Mouse (Mus musculus) brown adipose tissue, adult 24 weeks (tissue): ENCODE measurements around the gene Rars2. TPM values are rescaled to one million over a fixed set of nuclear protein-coding genes. Genes with fewer than 3 reads are reported as not detected.

Experiments used
- H3K27ac ChIP-seq: fragments of 200-500 bp; replicated peaks from 2 replicates; pipeline ENCODE4 v1.5.1; 2012; ENCODE audit warnings: low read depth, mild to moderate bottlenecking, low read length
- H3K4me1 ChIP-seq: fragments of 200-500 bp; 2 replicates; pipeline ENCODE4 v1.6.1; 2012; ENCODE audit warnings: low read length, mixed read lengths; ENCODE audit not compliant: control insufficient read depth, insufficient read depth, insufficient read length
- H3K4me3 ChIP-seq: fragments of 200-500 bp; 2 replicates; pipeline ENCODE4 v1.5.1; 2012; ENCODE audit warnings: low read depth, mild to moderate bottlenecking, low read length, moderate library complexity; ENCODE audit not compliant: insufficient read depth
- polyA plus RNA-seq: library from polyadenylated mRNA; stranded (reverse); fragments of >200 nt; gene quantifications from 2 replicates; pipeline ENCODE4 v1.2.4, GENCODE M21; 2012; ENCODE audit not compliant: missing spikeins, insufficient read depth, insufficient read length

Rars2 gene
- polyA plus RNA-seq, 1 experiment, result 29.2 TPM

DNA sequence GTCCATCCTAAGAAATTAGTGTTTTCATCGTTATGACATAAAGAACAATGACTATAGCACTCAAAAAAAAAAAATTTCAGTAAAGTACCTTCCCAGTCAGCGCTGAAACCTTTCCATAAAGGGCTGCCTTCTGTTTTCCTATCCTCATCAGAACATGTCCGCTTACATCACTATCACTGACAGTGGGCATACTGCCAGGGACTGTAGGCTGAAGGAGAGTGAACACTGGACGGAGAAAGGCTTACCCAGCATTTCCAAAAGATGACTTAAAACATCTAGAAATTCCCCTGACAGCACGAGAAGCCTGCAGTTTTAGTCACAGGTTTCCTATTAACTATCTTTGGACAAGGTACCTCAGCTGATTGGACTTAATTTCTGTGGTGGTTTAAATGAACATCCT, 59.0 kb downstream of the Rars2 start:
- no peak overlapping the region for H3K4me3 ChIP-seq
- no peak overlapping the region for H3K27ac ChIP-seq
- no peaks in the 10 kb centered on the region; the same call in 1 of the 2 replicates for H3K4me1 ChIP-seq

DNA sequence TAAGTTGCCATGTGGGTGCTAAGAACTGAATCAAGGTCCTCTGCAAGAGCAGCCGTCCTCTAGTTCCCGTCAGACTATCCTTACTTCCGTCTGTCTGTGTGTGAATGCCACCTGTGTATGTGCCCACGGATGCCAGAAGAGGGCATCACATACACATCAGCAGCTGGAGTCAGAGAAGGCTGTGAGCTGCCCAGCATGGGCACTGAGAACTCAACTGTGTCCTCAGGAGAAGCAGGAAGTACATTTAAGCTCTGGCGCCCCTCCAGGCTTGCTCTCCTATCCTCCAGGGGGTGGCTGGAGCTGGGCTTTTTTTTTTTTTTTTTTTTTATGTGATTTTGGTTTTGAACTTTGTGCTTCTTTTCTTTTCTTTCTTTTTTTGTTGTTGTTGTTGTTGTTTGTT, 65.8 kb downstream of the Rars2 start:
- no peak overlapping the region for H3K4me3 ChIP-seq
- H3K27ac ChIP-seq, result no peak overlapping the region
- no peaks in the 10 kb centered on the region for H3K4me1 ChIP-seq

DNA sequence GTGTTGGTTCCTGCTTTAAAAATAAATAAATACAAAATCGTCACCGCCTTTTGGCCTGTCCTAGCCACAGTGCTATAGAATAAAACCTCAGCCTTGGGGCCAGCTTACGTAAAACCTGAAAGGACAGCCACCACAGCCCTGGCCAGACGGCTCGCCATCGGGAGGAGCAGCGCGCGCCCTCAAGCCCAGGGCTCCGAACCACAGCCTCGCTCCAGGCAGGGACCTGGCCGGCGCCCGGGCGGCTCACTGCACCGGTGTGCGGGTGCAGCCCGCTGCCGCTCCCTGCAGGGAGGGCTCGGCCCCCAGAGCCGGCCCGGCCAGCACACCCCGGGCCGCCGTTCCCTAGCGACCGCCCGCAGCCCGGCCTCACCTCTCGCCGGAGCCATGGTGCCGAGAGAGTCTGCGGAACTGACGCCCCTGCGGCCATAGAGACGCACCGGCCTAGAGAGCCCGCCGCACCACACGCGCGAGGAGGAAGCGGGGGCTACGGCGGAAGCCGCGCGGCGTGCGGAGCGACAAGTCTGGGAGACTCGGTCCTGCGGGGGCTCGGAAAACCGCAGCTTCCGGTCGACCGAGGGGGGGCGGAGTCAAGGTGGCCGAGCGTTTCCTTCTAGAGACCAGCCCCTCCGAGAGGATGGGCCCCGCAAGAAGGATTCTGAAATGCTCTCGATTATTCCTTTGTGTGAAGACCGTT, 72.3 kb downstream of the Rars2 start, which contains the start of gene Slc35a1:
Slc35a1 (minus strand) TSS at position 565 of the 694 bp plus-strand sequence.
- peak within 1 kb of the TSS; percentile 97 for H3K4me3 ChIP-seq
- H3K4me1 ChIP-seq, result no peaks in the 10 kb centered on the region; the same call in 1 of the 2 replicates
- peak within 1 kb of the TSS; percentile 43 for H3K27ac ChIP-seq

DNA sequence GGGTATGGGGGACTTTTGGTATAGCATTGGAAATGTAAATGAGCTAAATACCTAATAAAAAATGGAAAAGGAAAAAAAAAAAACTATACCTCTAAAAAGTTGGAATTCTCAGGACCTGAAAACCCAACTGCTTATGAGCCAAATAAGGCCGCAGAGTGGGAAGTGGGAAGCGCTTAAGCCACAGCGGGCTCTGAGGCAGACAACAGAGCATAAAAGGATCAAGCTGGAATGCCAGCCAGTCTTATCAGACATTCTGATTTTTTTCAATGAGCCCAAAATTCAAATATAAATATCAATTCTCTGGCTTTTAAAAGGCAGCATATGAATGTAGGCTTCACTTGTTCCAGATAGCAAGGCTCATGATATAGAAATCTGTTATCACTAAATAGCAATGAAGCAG, 73.3 kb downstream of the Rars2 start:
- H3K27ac ChIP-seq, result no peak overlapping the region
- H3K4me3 ChIP-seq, result no peak overlapping the region
- H3K4me1 ChIP-seq, result no peaks in the 10 kb centered on the region; the same call in 1 of the 2 replicates

DNA sequence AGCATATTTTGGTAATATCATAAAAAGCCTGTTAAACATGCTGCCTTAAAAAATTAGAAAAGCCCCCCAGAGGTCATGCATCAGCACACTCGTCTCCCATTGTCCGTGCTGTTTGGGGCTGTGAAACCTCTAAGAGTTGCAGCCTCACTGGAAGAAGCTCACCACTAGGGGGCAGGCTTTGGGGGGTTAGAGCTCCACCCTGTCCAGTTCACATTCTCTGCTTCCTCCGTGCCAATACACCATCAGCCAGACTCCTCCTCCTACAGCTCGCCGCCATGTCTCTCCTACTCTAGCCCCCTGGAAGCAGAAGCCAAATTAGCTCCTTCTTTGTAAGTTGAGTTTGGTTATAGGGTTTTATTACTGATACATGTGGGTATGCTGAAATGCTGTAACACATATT, 86.8 kb downstream of the Rars2 start:
- H3K4me3 ChIP-seq, result no peak overlapping the region
- H3K4me1 ChIP-seq, result no peaks in the 10 kb centered on the region
- H3K27ac ChIP-seq, result no peak overlapping the region

DNA sequence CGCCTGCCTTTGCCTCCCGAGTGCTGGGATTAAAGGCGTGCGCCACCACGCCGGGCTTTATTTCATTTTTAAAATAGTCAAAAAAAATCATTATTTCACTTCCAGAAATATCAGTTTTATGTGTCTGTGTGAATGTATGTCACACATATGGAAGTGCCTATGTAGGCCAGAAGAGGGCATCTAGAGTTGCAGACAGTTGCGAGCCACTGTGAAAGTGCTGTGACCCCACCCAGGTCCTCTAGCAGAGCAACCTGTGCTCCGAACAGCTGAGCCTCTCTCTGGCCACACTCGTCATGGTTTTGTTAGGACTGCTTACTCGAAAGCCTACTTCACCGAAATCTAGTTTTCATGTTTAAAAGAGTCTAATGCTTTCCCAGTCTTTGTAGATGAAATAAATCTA, 87.5 kb downstream of the Rars2 start:
- no peak overlapping the region for H3K27ac ChIP-seq
- no peak overlapping the region for H3K4me3 ChIP-seq
- H3K4me1 ChIP-seq, result no peaks in the 10 kb centered on the region

DNA sequence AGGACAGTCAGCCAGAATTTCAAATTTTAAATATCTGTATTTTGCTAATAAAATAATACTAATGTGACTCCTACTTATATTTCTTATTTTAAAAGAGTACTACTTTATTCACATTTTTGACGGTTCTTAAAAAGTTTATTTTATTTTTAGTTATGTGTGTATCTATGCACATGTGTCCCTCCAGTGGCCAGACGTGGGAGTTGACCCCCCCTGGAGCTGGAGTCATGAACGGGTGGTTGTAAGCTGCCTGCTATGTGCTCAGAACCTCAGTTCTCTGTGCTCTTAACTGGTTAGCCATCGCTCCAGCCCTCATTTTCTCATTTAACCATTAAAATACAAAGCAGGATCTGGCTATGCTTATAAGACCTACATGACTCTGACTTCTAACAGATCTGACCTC, 88.3 kb downstream of the Rars2 start:
- Histone ChIP-seq H3K4me3 (no peak overlapping the region), H3K4me1 (no peaks in the 10 kb centered on the region), H3K27ac (no peak overlapping the region)

DNA sequence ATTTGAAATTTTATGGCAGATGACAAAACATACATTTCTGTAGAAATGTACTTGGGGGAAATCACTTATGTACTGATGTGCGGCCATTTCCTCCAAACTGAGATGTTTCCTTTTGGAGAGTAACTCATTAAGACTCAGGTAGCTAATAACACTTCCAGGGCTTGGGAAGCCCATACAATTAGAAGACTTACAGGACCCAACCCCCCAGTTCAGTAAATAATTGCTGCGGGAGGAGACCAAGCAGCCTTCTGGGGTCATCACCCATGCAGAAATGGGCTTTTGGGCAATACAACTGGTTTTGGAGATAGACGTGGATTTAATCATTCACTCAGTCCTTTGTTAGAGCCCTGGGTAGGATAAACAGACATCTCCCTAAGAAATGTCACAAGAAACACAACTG, 92.5 kb downstream of the Rars2 start:
- Histone ChIP-seq H3K27ac (no peak overlapping the region), H3K4me3 (no peak overlapping the region), H3K4me1 (no peaks in the 10 kb centered on the region)

DNA sequence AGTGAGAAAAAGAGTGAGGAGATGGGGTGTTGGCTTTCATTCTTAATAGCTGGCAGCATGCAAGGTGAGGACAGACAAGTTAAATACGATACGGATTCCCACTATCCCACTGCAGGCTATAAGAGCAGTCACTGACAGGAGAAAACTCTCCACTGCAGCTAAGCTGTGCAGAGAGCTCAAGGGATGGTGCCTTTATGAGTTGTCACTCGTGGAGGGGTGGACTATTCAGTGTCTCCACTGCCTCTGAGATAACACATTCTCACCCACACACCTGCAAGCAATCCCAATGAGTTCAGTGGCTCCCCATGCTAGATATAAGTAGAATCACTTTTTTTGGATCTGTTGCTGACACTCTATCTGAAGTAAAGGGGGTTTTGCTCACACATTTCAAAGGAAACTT, 93.4 kb downstream of the Rars2 start:
- H3K27ac ChIP-seq, result no peak overlapping the region
- no peak overlapping the region for H3K4me3 ChIP-seq
- H3K4me1 ChIP-seq, result no peaks in the 10 kb centered on the region

Other genes with a start within 250 kb of the Rars2 start
- gene Akirin2, start 64.0 kb upstream of the Rars2 start, polyA plus RNA-seq, result 31.4 and 41.0 TPM in 2 replicates
- gene Orc3, start within 50 bp of the Rars2 start, polyA plus RNA-seq, result 45.3 and 46.0 TPM in 2 replicates
- 16.0 and 17.7 TPM in 2 replicates for gene Slc35a1, start 72.5 kb downstream of the Rars2 start, polyA plus RNA-seq
- not detected in 2 replicates for gene Cfap206, start 115.2 kb downstream of the Rars2 start, polyA plus RNA-seq
- gene Gm136, start 141.3 kb downstream of the Rars2 start, polyA plus RNA-seq, result not detected in 2 replicates
- 86.7 and 95.6 TPM in 2 replicates for gene Smim8, start 163.5 kb downstream of the Rars2 start, polyA plus RNA-seq